Mouse (Mus musculus) liver, postnatal 0 days (tissue): Measurements from ENCODE around the gene Col15a1.

Source experiments
- CTCF ChIP-seq: sonication (generic); IDR thresholded peaks from 2 replicates; pipeline ENCODE4 v1.5.1; 2016; ENCODE audit warnings: antibody characterized with exemption, low read depth
- EP300 ChIP-seq: IDR thresholded peaks from 2 replicates; pipeline ENCODE4 v1.6.1; 2016; ENCODE audit warnings: antibody characterized with exemption, low read depth, mild to moderate bottlenecking

- TF ChIP-seq CTCF = no peak
- TF ChIP-seq EP300 = no peak
Observed at GRCm38 (mm10) chr4:47220544-47220943, 12.6 kb downstream of the Col15a1 start.
